Mouse (Mus musculus) gastrocnemius, postnatal 36 days (tissue): ENCODE data around the gene Ddah1. TPM values are rescaled to one million over a fixed set of nuclear protein-coding genes. Genes with fewer than 3 reads are reported as not detected.
A peak's percentile ranks its signal among the peaks of the same experiment; 100 is the strongest.

Experiments used
- DNase-seq, 2 experiments: peaks; one replicate each; pipeline ENCODE4 v3.0.0; 2022
- intact Hi-C: fragments of 180-260 bp; cut with DNase I; formaldehyde crosslinking; loops from one replicate; pipeline ENCODE4 v1.15.1; 2025
- total RNA-seq, 2 experiments: library from RNA; stranded (reverse); gene quantifications; 2 replicates each; pipeline ENCODE4 v1.2.3; 2021

The Ddah1 gene
- total RNA-seq, 2 experiments from 2014 or later: 2.7 to 4.0 TPM

GRCm38 (mm10) chr3:145762957-145763641, 4.6 kb downstream of the Ddah1 start:
- intact Hi-C loops: no loop called here
- DNase-seq: no peak

- DNase-seq: no peak
Observed at GRCm38 (mm10) chr3:145763642-145763972, 5.1 kb downstream of the Ddah1 start.

GRCm38 (mm10) chr3:145764416-145764815, 5.9 kb downstream of the Ddah1 start:
- DNase-seq: no peak
- intact Hi-C loops: no loop called here

More at GRCm38 (mm10) chr3:145763642-145763972, 5.1 kb downstream of the Ddah1 start:
- intact Hi-C loops: no loop called here

GRCm38 (mm10) chr3:145768439-145768838, 10.0 kb downstream of the Ddah1 start:
- intact Hi-C loops: no loop called here
- DNase-seq: no peak

GRCm38 (mm10) chr3:145773384-145773783, 14.9 kb downstream of the Ddah1 start:
- DNase-seq: no peak
- intact Hi-C loops: no loop called here

- intact Hi-C loops: no loop called here
Observed at GRCm38 (mm10) chr3:145774336-145774735, 15.9 kb downstream of the Ddah1 start.

GRCm38 (mm10) chr3:145775236-145775635, 16.8 kb downstream of the Ddah1 start:
- no peak for DNase-seq
- intact Hi-C loops: no loop called here

More at GRCm38 (mm10) chr3:145774336-145774735, 15.9 kb downstream of the Ddah1 start:
- DNase-seq: no peak

GRCm38 (mm10) chr3:145775862-145776261, 17.4 kb downstream of the Ddah1 start:
- intact Hi-C loops: no loop called here
- no peak for DNase-seq

- intact Hi-C loops: no loop called here
- no peak for DNase-seq
Observed at GRCm38 (mm10) chr3:145777006-145777405, 18.5 kb downstream of the Ddah1 start.

GRCm38 (mm10) chr3:145778406-145778922, 20.0 kb downstream of the Ddah1 start:
- no peak for DNase-seq
- intact Hi-C loops: no loop called here

GRCm38 (mm10) chr3:145779279-145779973, 21.0 kb downstream of the Ddah1 start:
- intact Hi-C loops: no loop called here
- no peak for DNase-seq

- DNase-seq: no peak
- intact Hi-C loops: no loop called here
Observed at GRCm38 (mm10) chr3:145780784-145781442, 22.4 kb downstream of the Ddah1 start.

- intact Hi-C loops: no loop called here
- no peak for DNase-seq
Observed at GRCm38 (mm10) chr3:145785244-145785643, 26.8 kb downstream of the Ddah1 start.

GRCm38 (mm10) chr3:145787303-145787702, 28.8 kb downstream of the Ddah1 start:
- no peak for DNase-seq

GRCm38 (mm10) chr3:145789114-145789513, 30.6 kb downstream of the Ddah1 start:
- no peak for DNase-seq
- intact Hi-C loops: no loop called here

More at GRCm38 (mm10) chr3:145787303-145787702, 28.8 kb downstream of the Ddah1 start:
- intact Hi-C loops: no loop called here

GRCm38 (mm10) chr3:145790233-145790632, 31.8 kb downstream of the Ddah1 start:
- intact Hi-C loops: loop anchor here (10.0 kb wide), 1 partner anchor 105 kb away; no protein-coding TSS in a partner anchor
- DNase-seq: peak; percentile 17 to 22

- no peak for DNase-seq
- intact Hi-C loops: loop anchor here (10.0 kb wide), 1 partner anchor 104 kb away; no protein-coding TSS in a partner anchor
Observed at GRCm38 (mm10) chr3:145790709-145791108, 32.2 kb downstream of the Ddah1 start.

- DNase-seq: no peak
- intact Hi-C loops: loop anchor here (10.0 kb wide), 1 partner anchor 100 kb away; no protein-coding TSS in a partner anchor
Observed at GRCm38 (mm10) chr3:145794355-145794754, 35.9 kb downstream of the Ddah1 start.

GRCm38 (mm10) chr3:145795896-145796295, 37.4 kb downstream of the Ddah1 start:
- intact Hi-C loops: loop anchor here (10.0 kb wide), 1 partner anchor 99 kb away; no protein-coding TSS in a partner anchor
- no peak for DNase-seq

GRCm38 (mm10) chr3:145798042-145798441, 39.6 kb downstream of the Ddah1 start:
- no peak for DNase-seq
- intact Hi-C loops: loop anchor here (10.0 kb wide), 1 partner anchor 97 kb away; no protein-coding TSS in a partner anchor

GRCm38 (mm10) chr3:145798751-145799188, 40.3 kb downstream of the Ddah1 start:
- DNase-seq: no peak
- intact Hi-C loops: loop anchor here (10.0 kb wide), 1 partner anchor 96 kb away; no protein-coding TSS in a partner anchor
